Mouse (Mus musculus) neural tube, embryonic 11.5 days (tissue): Measurements from ENCODE around the gene Tsr2. TPM values are rescaled to one million over a fixed set of nuclear protein-coding genes. Genes with fewer than 3 reads are reported as not detected.

ENCODE experiments used
- ATAC-seq: fragments of 200-750 bp; cut with Nextera tagmentation; 2 replicates; pipeline ENCODE4 v1.8.0; 2017; ENCODE audit warnings: moderate number of reproducible peaks, mild to moderate bottlenecking, moderate TSS enrichment, moderate library complexity; ENCODE audit not compliant: insufficient read depth, low FRiP score, low TSS enrichment
- DNase-seq: peaks from one replicate; pipeline ENCODE4 v3.0.0-alpha.2; 2015; ENCODE audit warnings: low spot score
- H3K27ac ChIP-seq: fragments of 300-500 bp; sonication (generic); 2 replicates; pipeline ENCODE4 v1.5.1; 2014; ENCODE audit warnings: low read depth, mild to moderate bottlenecking, low read length
- H3K27me3 ChIP-seq: fragments of 300-500 bp; sonication (generic); 2 replicates; pipeline ENCODE4 v1.6.1; 2014; ENCODE audit warnings: mild to moderate bottlenecking, low read length, mixed read lengths; ENCODE audit not compliant: control insufficient read depth, insufficient read depth
- H3K36me3 ChIP-seq: fragments of 300-500 bp; sonication (generic); 2 replicates; pipeline ENCODE4 v1.6.1; 2014; ENCODE audit warnings: mild to moderate bottlenecking, low read length, moderate library complexity, mixed read lengths; ENCODE audit not compliant: control insufficient read depth, insufficient read depth
- H3K4me1 ChIP-seq: fragments of 300-500 bp; sonication (generic); 2 replicates; pipeline ENCODE4 v1.6.1; 2014; ENCODE audit warnings: low read length, mixed read lengths; ENCODE audit not compliant: control insufficient read depth, insufficient read depth
- H3K4me2 ChIP-seq: fragments of 300-500 bp; sonication (generic); 2 replicates; pipeline ENCODE4 v1.6.1; 2014; ENCODE audit warnings: low read depth, mild to moderate bottlenecking, moderate library complexity
- H3K4me3 ChIP-seq: fragments of 300-500 bp; sonication (generic); 2 replicates; pipeline ENCODE4 v1.5.1; 2014; ENCODE audit warnings: low read depth, low read length
- H3K9ac ChIP-seq: fragments of 300-500 bp; sonication (generic); 2 replicates; pipeline ENCODE4 v1.6.1; 2014; ENCODE audit warnings: mild to moderate bottlenecking, low read length
- H3K9me3 ChIP-seq: fragments of 300-500 bp; sonication (generic); 2 replicates; pipeline ENCODE4 v1.6.1; 2016; ENCODE audit warnings: low read length; ENCODE audit not compliant: control insufficient read depth
- WGBS: fragments of 180-500 bp; shearing (Covaris S2); extraction: QIAGEN DNeasy Blood & Tissue Kit; methylation state at CpG from one replicate; pipeline ENCODE4 v1.1.7; 2014; 5-methylcytosine and 5-hydroxymethylcytosine counted together
- polyA plus RNA-seq: library from polyadenylated mRNA; unstranded; fragments of >200 nt; fragmentation: Nextera tagmentation; extraction: Ambion mirVana; gene quantifications from 2 replicates; pipeline ENCODE4 v1.2.1, GENCODE M21; 2014

Gene Tsr2
- polyA plus RNA-seq, result 44.8 and 47.9 TPM in 2 replicates

DNA sequence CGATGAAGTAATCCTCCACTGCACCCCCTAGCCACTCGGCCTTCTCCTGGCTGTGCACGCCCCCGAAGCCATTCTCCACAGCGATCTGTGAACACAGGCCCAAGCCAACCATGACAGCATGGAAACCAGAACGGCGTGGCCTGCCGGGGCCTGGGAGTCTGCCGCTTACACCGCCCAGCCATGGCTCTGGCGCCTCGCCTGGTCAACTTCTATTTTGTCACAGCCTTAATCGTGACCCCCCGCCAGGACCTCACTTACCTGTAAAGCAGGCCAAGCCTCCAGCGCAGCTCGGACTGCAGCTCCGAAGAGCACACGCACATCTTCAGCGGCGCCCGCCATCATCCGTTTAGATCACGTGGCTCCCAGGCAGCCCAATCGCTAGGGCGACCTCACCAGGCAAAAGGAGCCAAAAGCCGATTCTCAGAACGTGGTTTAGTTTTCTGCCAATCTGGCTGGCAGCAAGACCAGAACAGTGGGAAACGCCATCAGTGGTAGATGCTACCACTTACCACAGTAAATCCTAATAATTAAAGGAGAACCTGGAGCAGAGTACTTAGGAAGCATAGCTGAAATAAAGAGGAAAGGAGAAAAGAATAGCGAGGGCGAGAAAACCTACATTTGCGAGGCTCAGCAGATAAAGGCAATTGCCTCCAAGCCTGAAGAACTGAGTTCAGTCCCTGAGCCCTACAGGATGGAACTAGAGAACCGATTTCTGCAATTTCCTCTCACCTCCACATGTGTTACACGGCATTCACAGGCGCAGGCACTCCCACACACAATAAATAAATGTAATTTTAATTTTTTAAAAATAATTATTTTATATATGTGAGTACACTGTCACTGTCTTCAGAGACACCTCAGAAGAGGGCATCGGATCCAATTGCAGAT is at the start of gene Tsr2:
TSS of gene Tsr2 (minus strand) at position 373 of the 888 bp plus-strand sequence.
- Histone ChIP-seq H3K27me3 (no peaks in the 10 kb centered on the region), H3K9ac (peak within 1 kb of the TSS; percentile 70), H3K4me3 (peak within 1 kb of the TSS; percentile 63), H3K27ac (no peak within 1 kb of the TSS), H3K4me1 (no peaks in the 10 kb centered on the region), H3K36me3 (no peaks in the 10 kb centered on the region), H3K4me2 (peak within 1 kb of the TSS; percentile 46), H3K9me3 (no peaks in the 10 kb centered on the region)
- ATAC-seq, result peak; percentile 93
- WGBS, result 25% methylated on average over 35 of the region's 35 CpGs
- peak; percentile 71 for DNase-seq

DNA sequence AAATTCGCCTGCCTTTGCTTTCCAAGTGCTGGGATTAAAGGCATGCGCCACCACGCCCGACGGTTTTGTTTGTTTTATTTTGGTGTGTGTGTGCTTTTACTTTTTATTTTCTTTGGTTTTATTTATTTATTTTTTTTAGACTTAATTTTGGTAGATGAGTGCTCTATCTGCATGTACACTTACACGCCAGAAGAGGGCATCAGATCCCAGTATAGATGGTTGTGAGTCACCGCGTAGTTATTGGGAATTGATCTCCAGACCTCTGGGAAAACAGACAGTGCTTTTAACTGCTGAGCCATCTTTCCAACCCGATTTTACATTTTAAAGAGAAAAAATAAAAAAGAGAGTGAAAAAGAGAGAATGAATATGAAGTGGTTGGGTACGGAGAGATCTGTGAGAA is 36.4 kb upstream of the Tsr2 start:
- H3K4me3 ChIP-seq, result no peak overlapping the region
- H3K4me2 ChIP-seq, result no peak overlapping the region
- H3K36me3 ChIP-seq, result no peaks in the 10 kb centered on the region
- ATAC-seq (no peak), DNase-seq (peak; percentile 10)
- no peaks in the 10 kb centered on the region for H3K9me3 ChIP-seq
- no peak overlapping the region for H3K9ac ChIP-seq
- H3K4me1 ChIP-seq, result no peaks in the 10 kb centered on the region
- H3K27me3 ChIP-seq, result no peaks in the 10 kb centered on the region
- WGBS, result 33% methylated on average over 10 of the region's 10 CpGs
- no peak overlapping the region for H3K27ac ChIP-seq

DNA sequence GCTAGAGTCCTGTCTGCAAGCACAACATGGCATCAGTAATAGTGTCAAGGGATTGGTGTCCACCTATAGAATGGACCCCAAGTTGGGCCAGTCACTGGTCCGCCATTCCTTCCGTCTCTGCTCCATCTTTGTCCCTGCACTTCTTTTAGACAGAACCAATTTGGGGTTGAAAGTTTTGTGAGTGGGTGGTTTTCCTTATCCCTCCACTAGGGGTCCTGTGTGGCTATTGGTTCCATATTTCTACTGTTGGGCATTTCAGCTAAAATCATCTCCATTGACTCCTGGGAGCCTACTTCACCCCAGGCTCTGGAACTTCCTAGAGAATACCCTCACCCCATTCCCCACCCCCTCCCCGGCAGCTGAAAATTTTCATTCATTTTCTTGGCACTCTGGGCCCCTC is 34.1 kb upstream of the Tsr2 start:
- Histone ChIP-seq H3K36me3 (no peaks in the 10 kb centered on the region), H3K27me3 (no peaks in the 10 kb centered on the region), H3K4me1 (no peaks in the 10 kb centered on the region), H3K9me3 (no peaks in the 10 kb centered on the region), H3K9ac (no peak overlapping the region), H3K4me3 (no peak overlapping the region), H3K4me2 (no peak overlapping the region), H3K27ac (no peak overlapping the region)
- 80% methylated on average over 3 of the region's 3 CpGs for WGBS
- no peak for DNase-seq
- ATAC-seq, result no peak

DNA sequence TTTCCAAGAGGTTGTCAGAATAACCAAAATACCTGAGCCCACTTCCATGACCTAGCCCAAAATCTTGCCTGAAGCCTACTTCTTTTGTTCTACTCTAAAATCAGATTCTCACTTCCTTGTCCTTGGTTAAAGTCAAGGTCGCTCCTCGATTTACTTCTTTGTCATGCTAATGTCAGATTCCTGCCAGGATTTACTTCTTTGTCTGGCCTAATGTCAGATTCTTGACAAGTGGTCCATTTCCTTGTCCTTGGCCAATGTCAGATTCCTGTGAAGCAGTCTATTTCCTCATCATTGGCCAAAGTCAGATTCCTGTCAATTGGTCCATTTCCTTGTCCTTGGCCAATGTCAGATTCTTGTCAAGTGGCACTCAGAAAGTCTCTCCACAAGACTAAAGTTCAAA is 27.6 kb upstream of the Tsr2 start:
- Histone ChIP-seq H3K4me2 (no peak overlapping the region), H3K9me3 (no peaks in the 10 kb centered on the region), H3K36me3 (no peaks in the 10 kb centered on the region), H3K9ac (no peak overlapping the region), H3K4me1 (no peaks in the 10 kb centered on the region), H3K27me3 (no peaks in the 10 kb centered on the region), H3K4me3 (no peak overlapping the region), H3K27ac (no peak overlapping the region)
- no peak for ATAC-seq
- no peak for DNase-seq
- WGBS, result 69% methylated on average over 2 of the region's 2 CpGs

DNA sequence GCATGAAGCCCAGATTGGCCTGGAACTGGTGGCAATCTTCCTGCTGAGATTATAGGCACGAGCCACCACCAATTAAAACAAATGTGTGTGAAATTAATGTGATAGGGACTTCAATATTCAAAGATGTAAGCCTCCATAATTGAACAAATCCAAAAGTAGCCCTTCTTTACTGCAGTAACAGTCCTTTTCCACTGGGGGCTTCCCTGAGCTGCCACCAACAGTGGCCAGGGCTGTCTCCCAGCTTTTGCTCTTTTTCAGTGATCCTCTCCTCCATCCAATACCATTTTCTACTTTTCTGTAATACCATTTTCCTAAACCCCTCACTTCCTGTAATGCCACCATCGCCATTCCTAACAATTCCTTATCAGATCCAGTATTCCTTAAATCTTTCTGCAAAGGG is 21.1 kb upstream of the Tsr2 start:
- Histone ChIP-seq H3K4me3 (no peak overlapping the region), H3K36me3 (no peaks in the 10 kb centered on the region), H3K9me3 (no peaks in the 10 kb centered on the region), H3K4me1 (no peaks in the 10 kb centered on the region), H3K27me3 (no peaks in the 10 kb centered on the region), H3K27ac (no peak overlapping the region), H3K9ac (no peak overlapping the region), H3K4me2 (no peak overlapping the region)
- ATAC-seq (no peak), DNase-seq (peak; percentile 11)
- 15% methylated on average over 2 of the region's 2 CpGs for WGBS

DNA sequence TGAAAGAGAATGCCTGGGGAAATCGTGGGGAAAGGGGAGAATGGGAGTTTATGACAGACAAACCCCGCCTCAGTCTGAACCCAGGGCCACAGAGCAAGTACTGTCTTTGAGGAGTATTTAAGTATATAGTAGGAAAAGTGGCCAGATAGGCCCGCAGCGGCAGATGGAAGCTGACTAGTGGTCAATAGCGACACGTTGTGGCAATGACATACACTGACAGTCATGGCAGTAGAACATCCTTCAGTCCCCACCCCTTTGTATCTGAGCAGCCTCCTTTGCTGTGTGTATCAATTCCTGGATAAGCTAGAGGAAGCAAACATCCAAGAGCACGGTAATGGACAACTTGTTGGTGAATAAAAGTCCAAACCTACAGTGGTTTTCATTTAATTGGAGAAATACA is 20.5 kb upstream of the Tsr2 start:
- Histone ChIP-seq H3K4me3 (no peak overlapping the region), H3K9ac (no peak overlapping the region), H3K36me3 (no peaks in the 10 kb centered on the region), H3K4me1 (no peaks in the 10 kb centered on the region), H3K27ac (no peak overlapping the region), H3K27me3 (no peaks in the 10 kb centered on the region), H3K9me3 (no peaks in the 10 kb centered on the region), H3K4me2 (no peak overlapping the region)
- DNase-seq, result peak; percentile 10
- no peak for ATAC-seq
- 11% methylated on average over 7 of the region's 7 CpGs for WGBS

DNA sequence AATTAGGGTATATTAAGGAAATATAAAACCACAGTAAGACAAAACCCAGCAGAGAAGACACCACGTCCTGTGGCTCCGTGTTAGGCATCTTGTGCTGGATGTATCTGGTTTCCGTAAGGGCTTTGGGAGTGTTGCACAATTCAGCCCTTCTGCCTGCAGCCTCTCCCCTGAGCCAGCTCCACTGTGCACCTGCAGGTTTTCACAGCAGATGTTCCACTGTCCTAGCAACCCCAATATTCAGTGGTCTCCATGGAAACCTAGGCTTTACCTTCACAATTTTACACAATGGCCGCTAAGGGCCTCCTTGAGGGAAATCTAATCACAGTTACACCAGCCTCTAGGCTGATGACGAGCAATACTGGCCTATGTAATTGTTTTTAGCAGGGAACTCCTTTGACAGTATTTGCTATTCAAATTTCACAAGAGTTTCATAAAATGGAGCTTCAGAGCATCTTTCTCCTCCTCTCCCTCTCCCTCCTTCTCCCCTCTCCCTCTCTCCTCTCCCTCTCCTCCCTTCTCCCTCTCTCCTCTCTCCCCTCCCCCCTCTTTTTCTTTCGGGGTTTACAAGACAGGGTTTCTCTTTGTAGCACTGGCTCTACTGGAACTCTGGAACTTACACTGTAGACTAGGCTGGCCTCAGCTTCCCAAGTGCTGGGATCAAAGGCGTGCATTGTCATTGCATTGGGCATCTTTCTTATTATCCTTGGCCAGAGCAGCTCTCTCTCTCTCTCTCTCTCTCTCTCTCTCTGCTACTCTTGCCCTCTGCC is 11.1 kb upstream of the Tsr2 start:
- Histone ChIP-seq H3K36me3 (no peaks in the 10 kb centered on the region), H3K4me2 (no peak overlapping the region), H3K9me3 (no peaks in the 10 kb centered on the region), H3K27ac (no peak overlapping the region), H3K9ac (no peak overlapping the region), H3K4me1 (no peaks in the 10 kb centered on the region), H3K27me3 (no peaks in the 10 kb centered on the region), H3K4me3 (no peak overlapping the region)
- ATAC-seq, result no peak
- 55% methylated on average over 7 of the region's 7 CpGs for WGBS
- no peak for DNase-seq

DNA sequence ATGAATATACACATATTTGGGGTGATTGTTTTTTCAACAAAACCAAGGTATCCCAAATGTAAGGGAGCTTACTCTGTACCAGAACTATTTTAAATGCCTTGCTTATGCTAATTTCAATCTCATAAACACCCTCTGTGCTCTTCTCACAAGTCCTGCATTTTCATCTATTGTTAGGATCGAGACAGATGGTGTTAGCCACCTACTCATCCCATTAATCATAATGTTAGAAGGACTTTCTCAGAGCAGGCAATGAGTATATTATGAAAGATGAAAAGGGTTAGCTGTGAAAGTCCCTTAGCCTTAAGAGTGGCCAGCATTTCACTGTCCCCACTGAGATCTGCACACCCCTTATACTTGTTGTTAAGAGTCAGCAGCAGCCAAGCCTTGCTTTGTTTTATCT is 8.9 kb downstream of the Tsr2 start:
- no peaks in the 10 kb centered on the region for H3K4me1 ChIP-seq
- WGBS, result 93% methylated on average over 1 of the region's 1 CpGs
- H3K9me3 ChIP-seq, result no peaks in the 10 kb centered on the region
- H3K27me3 ChIP-seq, result peaks cover 3% of the 10 kb centered on the region; the same call in 1 of the 2 replicates
- no peak overlapping the region for H3K27ac ChIP-seq
- H3K36me3 ChIP-seq, result no peaks in the 10 kb centered on the region
- DNase-seq, result no peak
- no peak overlapping the region for H3K4me2 ChIP-seq
- H3K9ac ChIP-seq, result no peak overlapping the region
- H3K4me3 ChIP-seq, result no peak overlapping the region
- ATAC-seq, result no peak
